Mouse (Mus musculus) T-cell, adult 2 months (primary cell): ENCODE results near the gene Serpinb9f.
"Not testable (repeated sequence)": the region's sequence is repeated elsewhere in the genome, so short reads cannot be mapped to it uniquely, and the experiment has no call there.

Experiments
- DNase-seq: peaks from one replicate; pipeline ENCODE4 v3.0.0; 2022; ENCODE audit warnings: low spot score

Gene Serpinb9f

DNA sequence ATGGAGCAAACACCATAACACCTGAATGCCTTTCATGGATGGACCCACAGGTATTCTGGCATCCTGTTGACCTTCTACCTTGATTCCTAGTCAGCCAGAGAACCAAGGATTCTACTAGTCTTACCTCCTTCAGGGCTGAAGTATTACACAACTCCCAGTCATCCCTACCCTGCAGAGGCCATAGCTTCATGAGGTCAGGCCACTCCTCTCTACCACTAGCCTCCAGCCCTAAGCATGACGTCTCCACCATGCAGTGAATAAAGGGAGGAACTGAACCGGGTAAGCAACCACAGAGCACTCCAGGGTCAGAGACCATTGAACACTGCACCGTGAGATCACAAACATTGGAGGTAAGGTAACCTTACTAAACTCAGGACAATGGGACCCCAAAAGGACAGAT lies at the start of gene Serpinb9f:
Gene Serpinb9f, plus strand, starts transcription at position 301 of the 400 bp plus-strand sequence.
- not testable (repeated sequence) for DNase-seq

GRCm38 (mm10) chr13:33308631-33309030 lies 15.2 kb upstream of the Serpinb9f start:
- DNase-seq: not testable (repeated sequence)

DNA sequence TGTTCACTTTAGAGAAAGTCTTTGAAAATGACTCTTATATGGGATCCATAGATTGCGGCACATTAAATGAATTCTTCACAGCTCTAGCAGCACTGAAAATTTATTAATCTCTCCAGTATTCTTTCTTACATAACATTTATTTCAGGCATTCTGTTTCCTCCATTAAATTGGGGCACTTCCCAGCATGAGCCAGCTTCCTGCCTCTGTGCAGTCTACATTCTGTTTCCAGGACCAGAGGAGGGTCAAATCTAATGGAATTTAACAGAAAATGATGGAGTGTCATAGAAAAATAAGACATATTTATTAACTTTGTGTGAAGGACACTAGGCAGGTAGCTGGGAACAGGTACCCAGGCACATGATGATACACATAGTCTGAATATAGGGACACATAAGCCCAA lies 32.8 kb downstream of the Serpinb9f start:
- not testable (repeated sequence) for DNase-seq
